ENCODE assay signal across 19 mouse cellular contexts in the genomic region with DNA sequence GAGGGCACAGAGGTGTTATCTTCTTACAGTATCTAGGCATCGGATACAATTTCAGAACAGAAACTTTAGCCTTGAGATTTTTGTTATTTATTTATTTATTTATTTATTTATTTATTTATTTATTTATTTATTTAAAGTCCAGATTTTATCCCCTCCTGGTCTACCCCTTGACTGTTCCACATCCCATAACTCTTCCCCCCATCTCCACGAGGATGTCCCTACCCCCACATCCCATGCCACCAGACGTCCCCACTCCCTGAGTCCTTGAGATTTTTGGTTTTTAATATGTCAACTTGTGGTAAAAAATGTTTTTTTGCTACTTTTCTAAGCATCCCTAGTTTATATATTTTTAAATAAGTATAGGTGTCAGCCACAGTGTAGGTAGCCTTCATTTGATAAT.
A peak's percentile ranks its signal among the peaks of the same experiment; 100 is the strongest.
DNase-seq lines count a peak whose midpoint lies in the region; ATAC-seq lines count a peak whose summit lies in the region.
"Had no signal": no experiment of that assay in that cellular context is flagged by ENCODE, and none has a peak within 500 bp of the region (broad histone marks: within the 10 kb centered on the region; RNA-seq: fewer than 3 reads in every experiment).

No protein-coding gene starts in this region.

- no peaks in the 10 kb centered on the region for H3K36me3 ChIP-seq in forebrain, embryonic 12.5 days (replicated peaks)
- H3K36me3 ChIP-seq in forebrain, embryonic 10.5 days (replicated peaks), result no peaks in the 10 kb centered on the region
- H3K36me3 ChIP-seq in neural tube, embryonic 11.5 days (ENCODE audit: control insufficient read depth, insufficient read depth, low read length), result no peaks in the 10 kb centered on the region
- H3K36me3 ChIP-seq in neural tube, embryonic 15.5 days, result no peaks in the 10 kb centered on the region
- H3K36me3 ChIP-seq: G1E had no signal

- ATAC-seq in forebrain, embryonic 12.5 days (ENCODE audit: low FRiP score), result 0 out of 2 replicates have a peak, but pooled peaks have one; percentile 55
- ATAC-seq in neural tube, embryonic 11.5 days (ENCODE audit: insufficient read depth, low FRiP score, low TSS enrichment), result peak; percentile 50; the same call in 1 of the 2 replicates
- ATAC-seq in neural tube, embryonic 15.5 days (ENCODE audit: low FRiP score), result no peak
- ATAC-seq: activated CD4-positive, CD25-positive, alpha-beta regulatory T cell, adult 4 months; CD4-positive, CD25-positive, alpha-beta regulatory T cell, adult 4 months; Patski had no signal

- H3K27ac ChIP-seq in forebrain, embryonic 12.5 days, result no peak overlapping the region
- no peak overlapping the region for H3K27ac ChIP-seq in forebrain, embryonic 10.5 days
- no peak overlapping the region for H3K27ac ChIP-seq in neural tube, embryonic 11.5 days (ENCODE audit: low read depth, low read length)
- no peak overlapping the region for H3K27ac ChIP-seq in neural tube, embryonic 15.5 days (replicated peaks)

- no peaks in the 10 kb centered on the region for H3K4me1 ChIP-seq in forebrain, embryonic 12.5 days
- H3K4me1 ChIP-seq in forebrain, embryonic 10.5 days, result no peaks in the 10 kb centered on the region
- H3K4me1 ChIP-seq in neural tube, embryonic 11.5 days (ENCODE audit: control insufficient read depth, insufficient read depth, low read length), result no peaks in the 10 kb centered on the region
- no peaks in the 10 kb centered on the region for H3K4me1 ChIP-seq in neural tube, embryonic 15.5 days

- no peak overlapping the region for H3K4me2 ChIP-seq in forebrain, embryonic 12.5 days
- H3K4me2 ChIP-seq in neural tube, embryonic 11.5 days (ENCODE audit: low read depth), result no peak overlapping the region
- H3K4me2 ChIP-seq in neural tube, embryonic 15.5 days, result no peak overlapping the region

- H3K9me3 ChIP-seq in forebrain, embryonic 12.5 days, result no peaks in the 10 kb centered on the region
- H3K9me3 ChIP-seq in forebrain, embryonic 10.5 days, result no peaks in the 10 kb centered on the region
- no peaks in the 10 kb centered on the region for H3K9me3 ChIP-seq in neural tube, embryonic 11.5 days (ENCODE audit: control insufficient read depth, low read length)
- H3K9me3 ChIP-seq in neural tube, embryonic 15.5 days (replicated peaks), result no peaks in the 10 kb centered on the region
- H3K9me3 ChIP-seq: G1E had no signal

- no peak for DNase-seq in forebrain, embryonic 10.5 days (ENCODE audit: extremely low spot score, low spot score)
- DNase-seq in neural tube, embryonic 11.5 days (ENCODE audit: low spot score), result no peak
- DNase-seq: adrenal gland, adult 2 months; adrenal gland, adult 8-10 months; adrenal gland, postnatal 10 days; adrenal gland, postnatal 14 days; adrenal gland, postnatal 25 days; adrenal gland, postnatal 36 days; B cell, adult 2 months; cerebellum, adult 11 months; cerebellum, adult 11-12 months; cerebellum, adult 18-20 months had no signal

- H3K27me3 ChIP-seq in forebrain, embryonic 12.5 days, result no peaks in the 10 kb centered on the region
- no peaks in the 10 kb centered on the region for H3K27me3 ChIP-seq in forebrain, embryonic 10.5 days (ENCODE audit: poor library complexity, severe bottlenecking)
- H3K27me3 ChIP-seq in neural tube, embryonic 11.5 days (ENCODE audit: control insufficient read depth, insufficient read depth, low read length), result no peaks in the 10 kb centered on the region
- no peaks in the 10 kb centered on the region for H3K27me3 ChIP-seq in neural tube, embryonic 15.5 days (replicated peaks)
- H3K27me3 ChIP-seq: CH12.LX, Patski had no signal

- H3K4me3 ChIP-seq in forebrain, embryonic 12.5 days (replicated peaks), result no peak overlapping the region
- H3K4me3 ChIP-seq in forebrain, embryonic 10.5 days, result no peak overlapping the region
- no peak overlapping the region for H3K4me3 ChIP-seq in neural tube, embryonic 11.5 days (ENCODE audit: low read depth, low read length)
- H3K4me3 ChIP-seq in neural tube, embryonic 15.5 days (replicated peaks), result no peak overlapping the region

- H3K9ac ChIP-seq in forebrain, embryonic 12.5 days, result no peak overlapping the region
- no peak overlapping the region for H3K9ac ChIP-seq in neural tube, embryonic 11.5 days (ENCODE audit: low read length)
- H3K9ac ChIP-seq in neural tube, embryonic 15.5 days (replicated peaks), result no peak overlapping the region

- WGBS in forebrain, embryonic 12.5 days, result 90% methylated on average over 3 of the region's 3 CpGs
- 89% methylated on average over 3 of the region's 3 CpGs for WGBS in forebrain, embryonic 10.5 days
- WGBS in neural tube, embryonic 11.5 days, result 90% methylated on average over 3 of the region's 3 CpGs
- WGBS in neural tube, embryonic 15.5 days, result 90% methylated on average over 3 of the region's 3 CpGs
